Mouse (Mus musculus) macrophage (primary cell): ENCODE data around the gene Pspc1. TPM values are rescaled to one million over a fixed set of nuclear protein-coding genes. Genes with fewer than 3 reads are reported as not detected.

Experiments used
- polyA plus RNA-seq: library from polyadenylated mRNA; stranded (reverse); fragments of 250-400 nt; gene quantifications from 3 replicates; pipeline ENCODE4 v1.2.4, GENCODE M21; 2018; ENCODE audit warnings: inconsistent platforms

Gene Pspc1
- polyA plus RNA-seq, 1 experiment from 2014 or later: 26.9 TPM

Other genes with a start within 250 kb of the Pspc1 start
- gene Cenpj, start 202.9 kb downstream of the Pspc1 start, polyA plus RNA-seq: 6.9 to 15.4 TPM (median 9.3 TPM) in 3 replicates
- 27.1 to 32.9 TPM (median 29.4 TPM) in 3 replicates for gene Parp4, start 202.7 kb downstream of the Pspc1 start, polyA plus RNA-seq
- gene Mphosph8, start 110.1 kb downstream of the Pspc1 start, polyA plus RNA-seq: 16.9 to 40.3 TPM (median 27.7 TPM) in 3 replicates
- gene Zmym5, start 33.4 kb upstream of the Pspc1 start, polyA plus RNA-seq: 10.0 to 23.2 TPM (median 16.3 TPM) in 3 replicates
- gene Zmym2, start 108.3 kb upstream of the Pspc1 start, polyA plus RNA-seq: 17.9 to 26.5 TPM (median 24.2 TPM) in 3 replicates